Mouse (Mus musculus): ENCODE measurements at regions not wholly inside any gene's neighbourhood (a gene's known extent, or its start where the extent isn't known, plus 50 kb on each side); places are given as distances from the start of the nearest gene placed in this dataset.

DNA sequence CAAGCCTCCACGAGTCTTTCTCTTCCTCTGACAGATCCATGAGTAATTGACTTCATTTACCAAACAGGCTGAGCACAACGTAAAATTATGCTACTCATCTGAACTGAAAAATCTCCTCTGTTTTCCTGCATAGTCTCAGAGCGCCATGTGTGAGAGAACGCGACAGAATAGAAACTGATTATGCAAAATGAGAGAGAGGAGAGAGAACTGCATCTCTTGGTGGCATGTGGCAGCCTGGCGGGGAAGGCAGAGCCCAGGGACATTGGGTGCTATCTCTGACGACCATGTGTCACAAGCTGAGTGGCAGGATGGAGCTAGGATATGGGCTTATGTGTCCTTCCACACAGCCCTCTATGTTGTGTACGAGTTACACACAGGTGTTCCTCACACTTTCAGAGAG lies 131.6 kb upstream of the Atxn1 start:
- TF ChIP-seq CTCF (IDR thresholded peaks at IDR 0.05), result no peak
- TF ChIP-seq EP300 (IDR thresholded peaks at IDR 0.05), result no peak

Data from lung, postnatal 0 days (tissue).